Mouse (Mus musculus) MN1 (cell line): ENCODE results near the gene 6430548M08Rik.

Experiments used
- DNase-seq: peaks from one replicate; pipeline ENCODE4 v3.0.0-alpha.2; 2016; ENCODE audit warnings: low spot score

The 6430548M08Rik gene

GRCm38 (mm10) chr8:120109149-120109548 lies 4.8 kb upstream of the 6430548M08Rik start:
- no peak for DNase-seq

GRCm38 (mm10) chr8:120110966-120111365 lies 3.0 kb upstream of the 6430548M08Rik start:
- no peak for DNase-seq

- no peak for DNase-seq
Measured at GRCm38 (mm10) chr8:120111382-120111781, 2.6 kb upstream of the 6430548M08Rik start.

- no peak for DNase-seq
Measured at GRCm38 (mm10) chr8:120112535-120112934, 1.4 kb upstream of the 6430548M08Rik start.

- DNase-seq = no peak
Measured at GRCm38 (mm10) chr8:120113306-120113705, 646 bp upstream of the 6430548M08Rik start.

- DNase-seq = peak; percentile 68
Measured at GRCm38 (mm10) chr8:120114315-120114841, 426 bp downstream of the 6430548M08Rik start.

- DNase-seq = no peak
Measured at GRCm38 (mm10) chr8:120116600-120116999, 2.6 kb downstream of the 6430548M08Rik start.

- no peak for DNase-seq
Measured at GRCm38 (mm10) chr8:120118162-120118561, 4.2 kb downstream of the 6430548M08Rik start.

GRCm38 (mm10) chr8:120118847-120119246 lies 4.9 kb downstream of the 6430548M08Rik start:
- DNase-seq = no peak

- no peak for DNase-seq
Measured at GRCm38 (mm10) chr8:120119429-120119828, 5.5 kb downstream of the 6430548M08Rik start.

GRCm38 (mm10) chr8:120119931-120120330 lies 6.0 kb downstream of the 6430548M08Rik start:
- DNase-seq = no peak

GRCm38 (mm10) chr8:120120951-120121350 lies 7.0 kb downstream of the 6430548M08Rik start:
- peak; percentile 49 for DNase-seq

GRCm38 (mm10) chr8:120124261-120124660 lies 10.3 kb downstream of the 6430548M08Rik start:
- DNase-seq = peak; percentile 56

GRCm38 (mm10) chr8:120124836-120125389 lies 11.0 kb downstream of the 6430548M08Rik start:
- peak; percentile 44 for DNase-seq

- DNase-seq = no peak
Measured at GRCm38 (mm10) chr8:120126357-120127161, 12.6 kb downstream of the 6430548M08Rik start.

GRCm38 (mm10) chr8:120129547-120129946 lies 15.6 kb downstream of the 6430548M08Rik start:
- no peak for DNase-seq

- no peak for DNase-seq
Measured at GRCm38 (mm10) chr8:120131158-120131557, 17.2 kb downstream of the 6430548M08Rik start.

GRCm38 (mm10) chr8:120133169-120133568 lies 19.2 kb downstream of the 6430548M08Rik start:
- DNase-seq = no peak

GRCm38 (mm10) chr8:120135687-120136086 lies 21.7 kb downstream of the 6430548M08Rik start:
- DNase-seq = no peak

GRCm38 (mm10) chr8:120136618-120137017 lies 22.7 kb downstream of the 6430548M08Rik start:
- peak; percentile 54 for DNase-seq

GRCm38 (mm10) chr8:120138958-120139357 lies 25.0 kb downstream of the 6430548M08Rik start:
- no peak for DNase-seq

- DNase-seq = no peak
Measured at GRCm38 (mm10) chr8:120140769-120141168, 26.8 kb downstream of the 6430548M08Rik start.
